Mouse (Mus musculus): ENCODE measurements around the gene Fbxo3. TPM values are rescaled to one million over a fixed set of nuclear protein-coding genes. Genes with fewer than 3 reads are reported as not detected.
"Not testable (repeated sequence)": the region's sequence is repeated elsewhere in the genome, so short reads cannot be mapped to it uniquely, and the experiment has no call there.

The Fbxo3 gene
- polyA plus RNA-seq, 1 experiment, result 26.1 TPM

DNA sequence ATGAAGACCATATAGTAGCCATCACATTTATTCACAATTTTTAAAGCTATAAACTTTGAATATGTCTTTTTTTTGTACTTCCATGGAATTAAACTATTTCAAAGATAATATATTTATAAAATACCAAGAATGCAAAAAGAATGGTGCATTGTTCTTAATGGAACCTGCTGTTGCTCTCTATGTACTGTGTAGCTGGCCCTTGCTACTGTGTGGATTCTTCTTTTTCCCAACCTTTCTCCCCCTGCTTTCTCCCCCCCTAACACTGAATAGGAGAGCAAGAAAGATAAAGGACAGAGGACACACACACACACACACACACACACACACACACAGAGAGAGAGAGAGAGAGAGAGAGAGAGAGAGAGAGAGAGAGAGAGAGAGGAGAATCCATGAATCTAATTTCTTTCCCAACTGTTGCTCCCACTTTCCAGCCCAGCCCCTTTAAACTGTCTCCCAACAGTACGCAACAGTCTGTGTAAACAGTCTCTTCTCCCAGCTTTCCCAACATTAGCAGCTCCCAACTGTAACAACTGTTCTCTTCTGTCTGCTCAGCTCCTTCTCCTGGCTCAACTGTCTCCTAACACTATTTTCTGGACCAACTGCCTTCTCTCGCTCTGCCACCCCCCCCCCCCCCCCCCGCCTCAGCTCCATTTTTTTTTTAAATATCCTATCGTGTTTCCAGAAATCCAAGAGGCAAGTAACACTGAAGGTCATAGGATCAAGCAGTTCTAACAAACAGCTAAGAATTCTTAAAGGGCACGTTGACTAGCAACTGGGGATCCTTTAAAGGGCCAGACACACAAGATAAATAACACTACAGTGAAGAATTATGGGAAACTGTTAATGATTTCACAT is 16.3 kb downstream of the Fbxo3 start:
- no peak overlapping the region for H3K27ac ChIP-seq (ENCODE audit: control insufficient read depth, insufficient read depth, low read depth, low read length, poor library complexity)
- H3K4me1 ChIP-seq (ENCODE audit: control insufficient read depth, insufficient read depth, low read length), result no peaks in the 10 kb centered on the region
- TF ChIP-seq CTCF (IDR thresholded peaks at IDR 0.05; ENCODE audit: control insufficient read depth, insufficient read depth, low read length) (no peak), POLR2A (IDR thresholded peaks at IDR 0.05; ENCODE audit: borderline replicate concordance, control insufficient read depth, low read depth, low read length) (no peak)
- WGBS, result 82% methylated on average over 5 of the region's 5 CpGs
- no peak overlapping the region for H3K4me3 ChIP-seq (replicated peaks; ENCODE audit: control insufficient read depth, low read depth, low read length)

DNA sequence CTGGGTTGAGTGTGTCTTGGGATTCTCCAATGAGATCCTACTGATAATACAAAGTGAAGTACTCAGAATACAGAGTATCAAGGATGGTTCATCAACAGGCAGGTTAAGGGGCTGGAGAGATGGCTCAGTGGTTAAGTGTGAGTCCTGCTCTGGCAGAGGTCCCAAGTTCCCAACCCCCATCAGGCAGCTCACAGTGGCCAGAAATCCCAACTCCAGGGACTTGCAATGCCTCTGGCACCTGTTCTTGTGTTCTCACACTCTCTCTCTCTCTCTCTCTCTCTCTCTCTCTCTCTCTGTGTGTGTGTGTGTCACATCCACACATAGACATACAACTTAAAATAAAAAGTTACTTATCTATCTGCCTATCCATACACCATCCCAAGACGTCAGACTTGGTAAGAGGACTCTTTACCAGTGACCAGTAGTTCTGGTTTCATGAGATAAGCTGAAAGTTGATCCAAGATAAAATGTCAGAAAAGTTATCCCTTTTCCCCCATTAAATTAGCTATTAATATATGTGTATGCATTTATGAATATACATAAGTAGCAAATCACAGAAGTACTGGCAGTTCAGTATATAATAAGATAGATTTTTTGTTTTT is 17.1 kb downstream of the Fbxo3 start:
- no peak for TF ChIP-seq CTCF (IDR thresholded peaks at IDR 0.05; ENCODE audit: control insufficient read depth, insufficient read depth, low read length)
- Histone ChIP-seq H3K4me1 (ENCODE audit: control insufficient read depth, insufficient read depth, low read length) (no peaks in the 10 kb centered on the region), H3K27ac (ENCODE audit: control insufficient read depth, insufficient read depth, low read depth, low read length, poor library complexity) (no peak overlapping the region), H3K4me3 (replicated peaks; ENCODE audit: control insufficient read depth, low read depth, low read length) (no peak overlapping the region)
- 47% methylated on average over 1 of the region's 1 CpGs for WGBS

DNA sequence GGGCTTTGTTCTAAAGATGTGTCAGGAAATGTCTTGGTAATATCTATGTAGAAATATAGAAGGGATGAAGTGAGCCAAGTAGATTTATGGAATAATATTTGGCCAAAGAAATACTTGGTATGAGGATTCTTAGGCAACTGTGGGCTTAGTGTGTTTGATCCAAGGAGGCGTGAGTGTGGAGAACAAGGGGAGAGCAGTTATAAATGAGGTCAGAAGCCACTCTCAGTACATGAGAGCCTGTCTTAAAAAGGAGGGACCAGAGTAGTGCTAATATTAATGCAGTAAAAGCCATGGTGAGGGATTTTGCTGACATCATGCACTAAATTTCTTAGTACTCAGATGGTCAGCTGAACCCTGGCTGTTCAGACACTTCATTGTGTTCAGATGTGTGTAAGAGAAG is 30.9 kb downstream of the Fbxo3 start:
- no peak overlapping the region for H3K4me3 ChIP-seq (replicated peaks; ENCODE audit: control insufficient read depth, low read depth, low read length)
- TF ChIP-seq POLR2A (IDR thresholded peaks at IDR 0.05; ENCODE audit: borderline replicate concordance, control insufficient read depth, low read depth, low read length) (no peak), CTCF (IDR thresholded peaks at IDR 0.05; ENCODE audit: control insufficient read depth, insufficient read depth, low read length) (no peak)
- no peaks in the 10 kb centered on the region for H3K4me1 ChIP-seq (ENCODE audit: control insufficient read depth, insufficient read depth, low read length)
- H3K27ac ChIP-seq (ENCODE audit: control insufficient read depth, insufficient read depth, low read depth, low read length, poor library complexity), result no peak overlapping the region
- WGBS, result 92% methylated on average over 1 of the region's 1 CpGs

DNA sequence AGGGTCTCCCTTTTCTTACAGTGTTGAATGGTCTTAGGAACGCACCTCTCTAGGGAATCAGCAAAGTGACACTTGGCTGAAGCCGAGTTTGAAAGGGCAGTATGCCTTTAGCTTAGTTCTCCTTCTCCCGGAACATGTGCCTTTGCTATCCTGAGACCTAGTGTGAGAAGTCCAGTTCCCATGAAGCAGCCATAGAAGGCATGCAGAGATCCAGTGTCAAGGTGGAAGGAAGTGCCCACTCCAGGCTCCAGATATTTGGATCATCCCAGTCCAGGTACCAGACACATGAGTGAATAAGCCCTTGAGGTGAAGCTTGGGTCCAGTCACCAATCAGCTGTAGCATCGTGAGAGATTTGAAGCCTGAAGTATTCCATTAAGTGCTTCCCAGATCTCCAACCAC is 31.4 kb downstream of the Fbxo3 start:
- Histone ChIP-seq H3K4me3 (replicated peaks; ENCODE audit: control insufficient read depth, low read depth, low read length) (no peak overlapping the region), H3K27ac (ENCODE audit: control insufficient read depth, insufficient read depth, low read depth, low read length, poor library complexity) (no peak overlapping the region), H3K4me1 (ENCODE audit: control insufficient read depth, insufficient read depth, low read length) (no peaks in the 10 kb centered on the region)
- 92% methylated on average over 4 of the region's 4 CpGs for whole genome bisulfite sequencing
- TF ChIP-seq CTCF (IDR thresholded peaks at IDR 0.05; ENCODE audit: control insufficient read depth, insufficient read depth, low read length) (no peak), POLR2A (IDR thresholded peaks at IDR 0.05; ENCODE audit: borderline replicate concordance, control insufficient read depth, low read depth, low read length) (no peak)

DNA sequence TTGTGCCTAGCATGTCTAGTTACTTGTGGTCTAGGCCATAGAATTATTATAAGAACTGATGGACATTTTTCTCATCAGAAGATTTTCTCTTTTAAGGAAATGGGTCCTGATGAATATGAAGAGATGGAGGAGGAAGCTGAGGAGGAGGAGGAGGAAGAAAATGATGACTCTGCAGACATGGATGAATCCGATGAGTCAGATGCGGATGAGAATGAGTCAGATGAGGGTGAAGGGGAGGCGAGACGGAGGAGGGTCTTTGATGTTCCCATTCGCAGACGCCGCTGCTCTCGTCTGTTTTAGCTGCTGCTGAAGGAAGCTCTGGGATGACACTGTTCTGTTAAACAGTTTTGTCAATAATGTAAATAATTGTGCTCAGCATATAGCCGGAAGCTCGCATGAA is 32.3 kb downstream of the Fbxo3 start:
- Histone ChIP-seq H3K4me3 (replicated peaks; ENCODE audit: control insufficient read depth, low read depth, low read length) (no peak overlapping the region), H3K27ac (ENCODE audit: control insufficient read depth, insufficient read depth, low read depth, low read length, poor library complexity) (no peak overlapping the region), H3K4me1 (ENCODE audit: control insufficient read depth, insufficient read depth, low read length) (no peaks in the 10 kb centered on the region)
- TF ChIP-seq CTCF (IDR thresholded peaks at IDR 0.05; ENCODE audit: control insufficient read depth, insufficient read depth, low read length), result no peak
- TF ChIP-seq POLR2A (IDR thresholded peaks at IDR 0.05; ENCODE audit: borderline replicate concordance, control insufficient read depth, low read depth, low read length), result no peak
- 93% methylated on average over 10 of the region's 10 CpGs for WGBS

DNA sequence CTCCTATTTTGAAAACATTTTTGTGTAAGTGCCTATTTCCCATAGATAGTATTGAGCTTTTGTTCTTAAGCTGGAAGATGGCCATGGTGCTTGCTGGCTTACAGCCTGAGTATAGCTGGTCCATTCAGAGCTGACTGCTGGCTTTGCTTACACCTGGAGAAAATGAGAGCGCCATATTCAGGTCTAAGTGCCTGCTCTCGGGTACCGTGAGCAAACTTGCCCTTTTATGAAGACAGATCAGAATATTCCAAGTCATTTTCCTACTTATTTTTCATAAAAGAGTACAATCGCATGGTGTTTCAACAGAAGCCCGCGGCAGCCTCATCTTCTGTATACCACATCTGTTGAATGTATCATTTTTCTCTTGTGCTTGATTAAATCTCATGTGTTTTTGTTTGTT is 33.5 kb downstream of the Fbxo3 start:
- TF ChIP-seq CTCF (IDR thresholded peaks at IDR 0.05; ENCODE audit: control insufficient read depth, insufficient read depth, low read length), result no peak
- TF ChIP-seq POLR2A (IDR thresholded peaks at IDR 0.05; ENCODE audit: borderline replicate concordance, control insufficient read depth, low read depth, low read length), result no peak
- Histone ChIP-seq H3K4me1 (ENCODE audit: control insufficient read depth, insufficient read depth, low read length) (no peaks in the 10 kb centered on the region), H3K27ac (ENCODE audit: control insufficient read depth, insufficient read depth, low read depth, low read length, poor library complexity) (no peak overlapping the region), H3K4me3 (replicated peaks; ENCODE audit: control insufficient read depth, low read depth, low read length) (no peak overlapping the region)
- 95% methylated on average over 6 of the region's 6 CpGs for WGBS

DNA sequence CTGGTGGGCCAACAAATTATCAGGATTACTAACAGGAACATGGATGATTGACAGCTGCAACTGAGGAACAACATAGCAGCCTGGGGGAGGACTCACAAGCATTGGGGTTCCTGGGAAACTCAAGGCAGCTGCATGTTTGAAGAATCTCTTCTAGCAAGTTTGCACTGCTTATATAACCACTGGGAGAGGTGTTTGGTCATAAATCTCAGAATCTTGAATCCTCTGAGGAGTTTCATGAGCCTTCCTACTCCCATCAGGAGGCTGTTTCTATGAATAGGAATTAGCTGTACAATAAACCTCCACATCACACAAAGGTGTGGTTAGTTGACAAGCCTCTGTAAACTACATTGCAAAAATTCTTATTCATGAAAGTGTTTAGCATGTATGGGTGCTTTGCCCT is 35.1 kb downstream of the Fbxo3 start:
- Histone ChIP-seq H3K4me1 (ENCODE audit: control insufficient read depth, insufficient read depth, low read length) (no peaks in the 10 kb centered on the region), H3K27ac (ENCODE audit: control insufficient read depth, insufficient read depth, low read depth, low read length, poor library complexity) (no peak overlapping the region), H3K4me3 (replicated peaks; ENCODE audit: control insufficient read depth, low read depth, low read length) (no peak overlapping the region)
- no peak for TF ChIP-seq POLR2A (IDR thresholded peaks at IDR 0.05; ENCODE audit: borderline replicate concordance, control insufficient read depth, low read depth, low read length)
- no peak for TF ChIP-seq CTCF (IDR thresholded peaks at IDR 0.05; ENCODE audit: control insufficient read depth, insufficient read depth, low read length)

DNA sequence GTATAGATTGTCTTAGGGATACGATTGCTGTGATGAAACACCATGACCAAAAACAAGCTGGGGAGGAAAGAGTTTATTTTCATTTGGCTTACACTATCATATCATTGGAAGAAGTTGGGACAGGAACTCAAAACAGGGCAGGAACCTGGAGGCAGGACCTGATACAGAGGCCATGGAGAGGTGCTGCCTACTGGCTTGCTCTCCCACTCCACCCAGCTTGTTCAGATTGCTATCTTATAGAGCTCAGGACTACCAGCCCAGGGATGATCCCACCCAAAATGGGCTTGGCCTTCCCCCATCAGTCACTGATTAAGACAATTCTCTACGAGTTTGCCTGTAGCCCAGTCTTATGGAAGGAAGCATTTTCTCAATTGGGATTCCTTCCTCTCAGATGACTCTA is 36.6 kb downstream of the Fbxo3 start:
- Histone ChIP-seq H3K27ac (ENCODE audit: control insufficient read depth, insufficient read depth, low read depth, low read length, poor library complexity) (no peak overlapping the region), H3K4me3 (replicated peaks; ENCODE audit: control insufficient read depth, low read depth, low read length) (no peak overlapping the region), H3K4me1 (ENCODE audit: control insufficient read depth, insufficient read depth, low read length) (no peaks in the 10 kb centered on the region)
- WGBS, result 78% methylated on average over 2 of the region's 2 CpGs
- TF ChIP-seq CTCF (IDR thresholded peaks at IDR 0.05; ENCODE audit: control insufficient read depth, insufficient read depth, low read length) (no peak), POLR2A (IDR thresholded peaks at IDR 0.05; ENCODE audit: borderline replicate concordance, control insufficient read depth, low read depth, low read length) (no peak)

DNA sequence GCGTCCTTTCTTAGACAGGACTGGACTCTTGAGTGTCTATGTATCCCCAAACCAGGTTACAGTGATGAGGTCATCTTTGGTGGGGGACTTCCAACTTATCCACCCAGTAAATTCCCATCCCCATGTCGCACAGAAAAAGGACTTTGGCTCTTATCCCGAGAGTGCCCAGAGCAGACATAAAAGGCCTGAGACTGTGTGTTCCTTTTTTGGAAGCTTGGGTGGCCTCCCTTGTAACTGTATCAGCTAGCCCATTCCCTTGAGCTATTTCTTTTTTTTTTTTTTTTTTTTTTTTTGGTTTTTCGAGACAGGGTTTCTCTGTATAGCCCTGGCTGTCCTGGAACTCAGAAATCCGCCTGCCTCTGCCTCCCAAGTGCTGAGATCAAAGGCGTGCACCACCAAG is 38.0 kb downstream of the Fbxo3 start, which contains the start of gene Gm10912:
TSS of gene Gm10912 (plus strand) at position 301 of the 400 bp plus-strand sequence.
- not testable (repeated sequence) for H3K4me3 ChIP-seq (replicated peaks; ENCODE audit: control insufficient read depth, low read depth, low read length); H3K27ac ChIP-seq (ENCODE audit: control insufficient read depth, insufficient read depth, low read depth, low read length, poor library complexity); H3K4me1 ChIP-seq (ENCODE audit: control insufficient read depth, insufficient read depth, low read length)
- WGBS, result 77% methylated on average over 6 of the region's 6 CpGs

DNA sequence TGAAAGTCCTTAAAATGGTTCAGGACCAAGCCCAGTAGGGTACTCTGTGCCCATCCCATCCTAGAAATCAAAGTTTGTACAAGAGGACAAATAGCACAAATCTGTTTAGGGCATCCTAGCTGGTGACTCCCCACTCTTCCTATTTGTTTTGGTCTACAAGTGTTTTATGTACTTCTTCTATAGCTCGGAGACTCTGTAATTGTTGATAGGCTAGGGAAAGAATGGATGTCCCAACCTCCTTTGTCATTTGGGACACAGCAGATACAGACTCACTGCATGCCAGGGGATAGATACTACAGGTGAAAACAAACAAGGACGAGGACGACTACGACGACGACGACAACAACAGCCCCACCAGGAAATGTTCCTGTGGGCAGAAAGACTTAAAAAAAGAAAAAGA is 40.9 kb downstream of the Fbxo3 start, which contains the start of gene Gm10799:
TSS of gene Gm10799 (minus strand) at position 101 of the 400 bp plus-strand sequence.
- H3K4me3 ChIP-seq (replicated peaks; ENCODE audit: control insufficient read depth, low read depth, low read length); H3K4me1 ChIP-seq (ENCODE audit: control insufficient read depth, insufficient read depth, low read length); H3K27ac ChIP-seq (ENCODE audit: control insufficient read depth, insufficient read depth, low read depth, low read length, poor library complexity): not testable (repeated sequence)
- WGBS, result 16% methylated on average over 7 of the region's 7 CpGs

Measured in bone marrow, adult 2 months (tissue).